Mouse (Mus musculus): ENCODE data around the gene Tnik. TPM values are rescaled to one million over a fixed set of nuclear protein-coding genes. Genes with fewer than 3 reads are reported as not detected.
A peak's percentile ranks its signal among the peaks of the same experiment; 100 is the strongest.

Gene Tnik
- polyA plus RNA-seq, 1 experiment from 2014 or later = 9.8 TPM

GRCm38 (mm10) chr3:28523004-28523482 is 260.0 kb downstream of the Tnik start:
- H3K4me3 ChIP-seq (ENCODE audit: low read length) = no peak overlapping the region
- no peaks in the 10 kb centered on the region for H3K27me3 ChIP-seq (ENCODE audit: control insufficient read depth, insufficient read depth, low read length)
- 23% methylated on average over 6 of the region's 6 CpGs for WGBS
- no peaks in the 10 kb centered on the region for H3K9me3 ChIP-seq (replicated peaks; ENCODE audit: control insufficient read depth, low read length)
- no peak overlapping the region for H3K9ac ChIP-seq (ENCODE audit: low read length)
- peak overlapping the region; percentile 19; the same call in 1 of the 2 replicates for H3K4me2 ChIP-seq (ENCODE audit: low read depth, low read length)
- ATAC-seq (replicated peaks; ENCODE audit: extremely low read depth, insufficient read depth, low FRiP score) = peak; percentile 88
- peaks cover 17% of the 10 kb centered on the region for H3K4me1 ChIP-seq (ENCODE audit: control insufficient read depth, insufficient read depth, low read length)
- no peaks in the 10 kb centered on the region for H3K36me3 ChIP-seq (ENCODE audit: control insufficient read depth, insufficient read depth)
- peak overlapping the region; percentile 92 for H3K27ac ChIP-seq (ENCODE audit: low read length)

GRCm38 (mm10) chr3:28523541-28524165 is 260.6 kb downstream of the Tnik start:
- Histone ChIP-seq H3K9me3 (replicated peaks; ENCODE audit: control insufficient read depth, low read length) (no peaks in the 10 kb centered on the region), H3K4me3 (ENCODE audit: low read length) (no peak overlapping the region), H3K4me2 (ENCODE audit: low read depth, low read length) (peak overlapping the region; percentile 19; the same call in 1 of the 2 replicates), H3K36me3 (ENCODE audit: control insufficient read depth, insufficient read depth) (no peaks in the 10 kb centered on the region), H3K4me1 (ENCODE audit: control insufficient read depth, insufficient read depth, low read length) (peaks cover 17% of the 10 kb centered on the region), H3K27ac (ENCODE audit: low read length) (peak overlapping the region; percentile 92), H3K9ac (ENCODE audit: low read length) (no peak overlapping the region), H3K27me3 (ENCODE audit: control insufficient read depth, insufficient read depth, low read length) (no peaks in the 10 kb centered on the region)
- no peak for ATAC-seq (replicated peaks; ENCODE audit: extremely low read depth, insufficient read depth, low FRiP score)
- 28% methylated on average over 4 of the region's 4 CpGs for WGBS

GRCm38 (mm10) chr3:28524562-28524961 is 261.5 kb downstream of the Tnik start:
- no peak overlapping the region for H3K9ac ChIP-seq (ENCODE audit: low read length)
- H3K36me3 ChIP-seq (ENCODE audit: control insufficient read depth, insufficient read depth) = no peaks in the 10 kb centered on the region
- peaks cover 17% of the 10 kb centered on the region for H3K4me1 ChIP-seq (ENCODE audit: control insufficient read depth, insufficient read depth, low read length)
- WGBS = 86% methylated on average over 3 of the region's 3 CpGs
- 0 out of 2 replicates have a peak overlapping the region, but pooled peaks have one; percentile 4 for H3K27ac ChIP-seq (ENCODE audit: low read length)
- H3K4me2 ChIP-seq (ENCODE audit: low read depth, low read length) = no peak overlapping the region
- H3K27me3 ChIP-seq (ENCODE audit: control insufficient read depth, insufficient read depth, low read length) = no peaks in the 10 kb centered on the region
- H3K9me3 ChIP-seq (replicated peaks; ENCODE audit: control insufficient read depth, low read length) = no peaks in the 10 kb centered on the region
- no peak for ATAC-seq (replicated peaks; ENCODE audit: extremely low read depth, insufficient read depth, low FRiP score)
- H3K4me3 ChIP-seq (ENCODE audit: low read length) = no peak overlapping the region

- Histone ChIP-seq H3K27me3 (ENCODE audit: control insufficient read depth, insufficient read depth, low read length) (no peaks in the 10 kb centered on the region), H3K4me1 (ENCODE audit: control insufficient read depth, insufficient read depth, low read length) (peaks cover 17% of the 10 kb centered on the region), H3K9me3 (replicated peaks; ENCODE audit: control insufficient read depth, low read length) (no peaks in the 10 kb centered on the region), H3K4me2 (ENCODE audit: low read depth, low read length) (no peak overlapping the region), H3K36me3 (ENCODE audit: control insufficient read depth, insufficient read depth) (no peaks in the 10 kb centered on the region), H3K27ac (ENCODE audit: low read length) (no peak overlapping the region), H3K9ac (ENCODE audit: low read length) (no peak overlapping the region), H3K4me3 (ENCODE audit: low read length) (no peak overlapping the region)
- 77% methylated on average over 2 of the region's 2 CpGs for WGBS
- no peak for ATAC-seq (replicated peaks; ENCODE audit: extremely low read depth, insufficient read depth, low FRiP score)
Observed at GRCm38 (mm10) chr3:28526671-28527070, 263.7 kb downstream of the Tnik start.

GRCm38 (mm10) chr3:28527231-28527630 is 264.2 kb downstream of the Tnik start:
- H3K36me3 ChIP-seq (ENCODE audit: control insufficient read depth, insufficient read depth) = no peaks in the 10 kb centered on the region
- H3K4me1 ChIP-seq (ENCODE audit: control insufficient read depth, insufficient read depth, low read length) = peaks cover 17% of the 10 kb centered on the region
- H3K9me3 ChIP-seq (replicated peaks; ENCODE audit: control insufficient read depth, low read length) = no peaks in the 10 kb centered on the region
- no peak for ATAC-seq (replicated peaks; ENCODE audit: extremely low read depth, insufficient read depth, low FRiP score)
- H3K27me3 ChIP-seq (ENCODE audit: control insufficient read depth, insufficient read depth, low read length) = no peaks in the 10 kb centered on the region
- no peak overlapping the region for H3K9ac ChIP-seq (ENCODE audit: low read length)
- H3K4me3 ChIP-seq (ENCODE audit: low read length) = no peak overlapping the region
- 94% methylated on average over 4 of the region's 4 CpGs for WGBS
- H3K4me2 ChIP-seq (ENCODE audit: low read depth, low read length) = no peak overlapping the region
- H3K27ac ChIP-seq (ENCODE audit: low read length) = no peak overlapping the region

GRCm38 (mm10) chr3:28529548-28529947 is 266.5 kb downstream of the Tnik start:
- 90% methylated on average over 4 of the region's 4 CpGs for WGBS
- H3K9me3 ChIP-seq (replicated peaks; ENCODE audit: control insufficient read depth, low read length) = no peaks in the 10 kb centered on the region
- H3K4me3 ChIP-seq (ENCODE audit: low read length) = no peak overlapping the region
- no peaks in the 10 kb centered on the region for H3K27me3 ChIP-seq (ENCODE audit: control insufficient read depth, insufficient read depth, low read length)
- no peak overlapping the region for H3K4me2 ChIP-seq (ENCODE audit: low read depth, low read length)
- ATAC-seq (replicated peaks; ENCODE audit: extremely low read depth, insufficient read depth, low FRiP score) = no peak
- H3K9ac ChIP-seq (ENCODE audit: low read length) = no peak overlapping the region
- peaks cover 3% of the 10 kb centered on the region; the same call in 1 of the 2 replicates for H3K4me1 ChIP-seq (ENCODE audit: control insufficient read depth, insufficient read depth, low read length)
- no peak overlapping the region for H3K27ac ChIP-seq (ENCODE audit: low read length)
- no peaks in the 10 kb centered on the region for H3K36me3 ChIP-seq (ENCODE audit: control insufficient read depth, insufficient read depth)

GRCm38 (mm10) chr3:28531294-28531956 is 268.4 kb downstream of the Tnik start:
- H3K27ac ChIP-seq (ENCODE audit: low read length) = no peak overlapping the region
- H3K9me3 ChIP-seq (replicated peaks; ENCODE audit: control insufficient read depth, low read length) = no peaks in the 10 kb centered on the region
- no peaks in the 10 kb centered on the region for H3K4me1 ChIP-seq (ENCODE audit: control insufficient read depth, insufficient read depth, low read length)
- no peak overlapping the region for H3K9ac ChIP-seq (ENCODE audit: low read length)
- no peak overlapping the region for H3K4me2 ChIP-seq (ENCODE audit: low read depth, low read length)
- no peaks in the 10 kb centered on the region for H3K36me3 ChIP-seq (ENCODE audit: control insufficient read depth, insufficient read depth)
- ATAC-seq (replicated peaks; ENCODE audit: extremely low read depth, insufficient read depth, low FRiP score) = no peak
- WGBS = 70% methylated on average over 15 of the region's 15 CpGs
- H3K27me3 ChIP-seq (ENCODE audit: control insufficient read depth, insufficient read depth, low read length) = no peaks in the 10 kb centered on the region
- H3K4me3 ChIP-seq (ENCODE audit: low read length) = no peak overlapping the region

- Histone ChIP-seq H3K4me2 (ENCODE audit: low read depth, low read length) (no peak overlapping the region), H3K9ac (ENCODE audit: low read length) (no peak overlapping the region), H3K27me3 (ENCODE audit: control insufficient read depth, insufficient read depth, low read length) (no peaks in the 10 kb centered on the region), H3K4me1 (ENCODE audit: control insufficient read depth, insufficient read depth, low read length) (no peaks in the 10 kb centered on the region), H3K27ac (ENCODE audit: low read length) (no peak overlapping the region), H3K36me3 (ENCODE audit: control insufficient read depth, insufficient read depth) (no peaks in the 10 kb centered on the region), H3K9me3 (replicated peaks; ENCODE audit: control insufficient read depth, low read length) (no peaks in the 10 kb centered on the region), H3K4me3 (ENCODE audit: low read length) (no peak overlapping the region)
- no peak for ATAC-seq (replicated peaks; ENCODE audit: extremely low read depth, insufficient read depth, low FRiP score)
- 90% methylated on average over 7 of the region's 7 CpGs for WGBS
Observed at GRCm38 (mm10) chr3:28532666-28533065, 269.7 kb downstream of the Tnik start.

GRCm38 (mm10) chr3:28540121-28540520 is 277.1 kb downstream of the Tnik start:
- peak; percentile 52; the same call in 1 of the 2 replicates for ATAC-seq (replicated peaks; ENCODE audit: extremely low read depth, insufficient read depth, low FRiP score)
- no peak overlapping the region for H3K4me2 ChIP-seq (ENCODE audit: low read depth, low read length)
- 64% methylated on average over 5 of the region's 5 CpGs for WGBS

More at GRCm38 (mm10) chr3:28540121-28540520, 277.1 kb downstream of the Tnik start:
- Histone ChIP-seq H3K36me3 (ENCODE audit: control insufficient read depth, insufficient read depth) (peaks cover 3% of the 10 kb centered on the region; the same call in 1 of the 2 replicates), H3K27me3 (ENCODE audit: control insufficient read depth, insufficient read depth, low read length) (no peaks in the 10 kb centered on the region), H3K4me3 (ENCODE audit: low read length) (no peak overlapping the region), H3K27ac (ENCODE audit: low read length) (no peak overlapping the region), H3K9me3 (replicated peaks; ENCODE audit: control insufficient read depth, low read length) (no peaks in the 10 kb centered on the region), H3K4me1 (ENCODE audit: control insufficient read depth, insufficient read depth, low read length) (peaks cover 5% of the 10 kb centered on the region; the same call in 1 of the 2 replicates), H3K9ac (ENCODE audit: low read length) (no peak overlapping the region)

Measured in heart, embryonic 16.5 days (tissue).